Mouse (Mus musculus): ENCODE results near the gene Igf2r. TPM values are rescaled to one million over a fixed set of nuclear protein-coding genes. Genes with fewer than 3 reads are reported as not detected.

The Igf2r gene
- total and polyA plus RNA-seq, 3 experiments = 25.6 to 61.8 (median 34.6) TPM

DNA sequence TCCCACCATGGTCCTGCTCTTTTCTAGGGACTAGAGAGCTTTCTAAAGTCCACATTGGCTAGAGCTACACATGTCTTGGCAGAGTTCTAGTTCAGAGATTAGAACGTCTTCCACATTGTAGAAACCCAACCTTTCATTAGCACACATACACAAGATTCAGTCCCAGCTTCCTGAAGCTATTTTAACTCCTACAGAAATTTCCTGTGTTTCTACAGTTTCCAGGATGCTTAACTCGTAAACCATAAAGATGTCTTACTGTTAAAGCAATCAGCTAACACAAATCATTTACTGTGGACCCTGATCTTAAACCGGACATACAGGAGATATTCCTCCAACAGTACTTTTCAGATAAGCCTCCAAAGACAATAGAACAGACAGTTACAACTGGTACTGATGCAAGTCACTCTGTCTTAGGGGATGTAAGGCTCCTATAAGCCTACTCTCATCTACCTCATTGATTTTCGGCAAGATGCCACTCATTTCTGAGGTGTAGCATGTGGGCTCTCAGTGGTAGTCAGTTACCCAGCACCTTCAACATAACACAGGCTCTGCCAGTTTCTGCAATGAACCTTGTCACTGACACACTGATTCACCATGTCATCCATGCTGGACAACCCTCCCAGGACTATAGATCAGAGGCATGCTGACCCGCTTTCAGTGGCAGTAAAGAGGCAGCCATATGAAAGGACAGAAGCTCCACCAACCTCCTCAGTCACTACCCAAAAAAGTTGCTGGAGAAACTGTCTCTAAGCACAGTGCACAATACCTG, 48.2 kb downstream of the Igf2r start:
- DNase-seq (ENCODE audit: extremely low read depth) = no peak
- Histone ChIP-seq H3K4me3 (replicated peaks in 1 of 3; ENCODE audit: low read depth in 2 of 3, low read length in 2 of 3, poor library complexity in 1 of 3) (no peak overlapping the region), H3K4me2 (ENCODE audit: insufficient read depth, low read depth, poor library complexity, severe bottlenecking) (no peak overlapping the region), H3K9ac (ENCODE audit: insufficient read depth, low read depth) (no peak overlapping the region), H3K36me3 (replicated peaks in 1 of 2; ENCODE audit: control insufficient read depth in 1 of 2, insufficient read depth in 1 of 2, low read length in 1 of 2) (peaks cover 48 to 89% of the 10 kb centered on the region in 2 experiments), H3K79me2 (replicated peaks; ENCODE audit: control insufficient read depth, extremely low read depth, insufficient read depth, poor library complexity, severe bottlenecking) (no peaks in the 10 kb centered on the region), H3K4me1 (ENCODE audit: control insufficient read depth in 1 of 2, insufficient read depth in 2 of 2) (0 out of 4 replicates have a peak, but pooled peaks cover 0 to 3% of the 10 kb centered on the region in 2 experiments), H3K27me3 (replicated peaks) (no peaks in the 10 kb centered on the region), H3K27ac (ENCODE audit: insufficient read depth, low read depth) (no peak overlapping the region), H3K9me3 (replicated peaks; ENCODE audit: low read length) (no peaks in the 10 kb centered on the region)
- in situ Hi-C loops (cut with MboI; ENCODE audit: low pct_ligation_motif_present, low pct_unique_long_range_greater_than_20kb, low sequenced_read_pairs) = loop anchor here (5.0 kb wide), 1 partner anchor 86 kb away; no protein-coding TSS in a partner anchor
- TF ChIP-seq TBP (conservative IDR thresholded peaks at IDR 0.05; ENCODE audit: low read depth, low read length) (no peak), MYC (IDR thresholded peaks at IDR 0.05; ENCODE audit: low read depth, low read length) (no peak), MAZ (IDR thresholded peaks at IDR 0.05; ENCODE audit: low read depth, low read length) (no peak), PAX5 (IDR thresholded peaks at IDR 0.05; ENCODE audit: low read length) (no peak)
- dilution Hi-C loops (cut with MboI; ENCODE audit: extremely low pct_ligation_motif_present, extremely low pct_unique_long_range_greater_than_20kb, low sequenced_read_pairs) = no loop called here

DNA sequence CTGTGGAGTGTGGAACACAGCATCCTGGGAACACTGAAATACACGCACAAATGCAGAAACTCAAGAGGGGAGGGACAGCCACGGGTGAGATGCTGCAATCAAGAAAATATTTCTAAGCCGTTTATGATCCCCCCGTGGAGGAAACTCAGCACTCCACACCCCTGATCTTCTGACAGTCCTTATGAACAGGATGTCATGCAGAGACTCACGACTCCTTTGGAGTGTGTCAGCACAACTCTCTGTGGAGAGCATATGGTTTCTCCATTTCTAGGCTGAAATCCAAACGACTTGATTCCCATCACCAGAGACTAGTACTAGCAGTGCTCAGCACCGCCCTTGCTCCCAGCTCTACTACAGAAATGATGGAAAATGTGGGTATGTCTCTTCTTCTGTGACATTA, 51.2 kb downstream of the Igf2r start:
- dilution Hi-C loops (cut with MboI; ENCODE audit: extremely low pct_ligation_motif_present, extremely low pct_unique_long_range_greater_than_20kb, low sequenced_read_pairs) = no loop called here
- H3K36me3 ChIP-seq (replicated peaks in 1 of 2; ENCODE audit: control insufficient read depth in 1 of 2, insufficient read depth in 1 of 2, low read length in 1 of 2) = peaks cover 57 to 93% of the 10 kb centered on the region in 2 experiments
- in situ Hi-C loops (cut with MboI; ENCODE audit: low pct_ligation_motif_present, low pct_unique_long_range_greater_than_20kb, low sequenced_read_pairs) = no loop called here
- no peak for TF ChIP-seq NELFE (IDR thresholded peaks at IDR 0.05; ENCODE audit: low read depth, low read length)
- TF ChIP-seq ZC3H11A (IDR thresholded peaks at IDR 0.05; ENCODE audit: low read depth, low read length) = no peak
- no peak for TF ChIP-seq KAT2A (IDR thresholded peaks at IDR 0.05; ENCODE audit: insufficient replicate concordance, low read length)
- no peak for TF ChIP-seq USF1 (IDR thresholded peaks at IDR 0.05; ENCODE audit: low read depth, low read length)
- no peak for TF ChIP-seq CTCF (conservative IDR thresholded peaks at IDR 0.05 in 1 of 2, IDR thresholded peaks at IDR 0.05 in 1 of 2; ENCODE audit: low read depth in 2 of 2, low read length in 2 of 2)
- TF ChIP-seq MAFK (IDR thresholded peaks at IDR 0.05; ENCODE audit: insufficient replicate concordance, low read length) = no peak
- TF ChIP-seq MYC (IDR thresholded peaks at IDR 0.05; ENCODE audit: low read depth, low read length) = no peak
- no peak for TF ChIP-seq JUND (conservative IDR thresholded peaks at IDR 0.05; ENCODE audit: low read depth, low read length)
- H3K9me3 ChIP-seq (replicated peaks; ENCODE audit: low read length) = no peaks in the 10 kb centered on the region
- H3K4me1 ChIP-seq (ENCODE audit: control insufficient read depth in 1 of 2, insufficient read depth in 2 of 2) = no peaks in the 10 kb centered on the region
- no peaks in the 10 kb centered on the region for H3K79me2 ChIP-seq (replicated peaks; ENCODE audit: control insufficient read depth, extremely low read depth, insufficient read depth, poor library complexity, severe bottlenecking)
- DNase-seq (ENCODE audit: extremely low read depth) = no peak
- H3K9ac ChIP-seq (ENCODE audit: insufficient read depth, low read depth) = no peak overlapping the region
- H3K27me3 ChIP-seq (replicated peaks) = no peaks in the 10 kb centered on the region
- H3K4me2 ChIP-seq (ENCODE audit: insufficient read depth, low read depth, poor library complexity, severe bottlenecking) = no peak overlapping the region
- no peak overlapping the region for H3K27ac ChIP-seq (ENCODE audit: insufficient read depth, low read depth)
- H3K4me3 ChIP-seq (replicated peaks in 1 of 3; ENCODE audit: low read depth in 2 of 3, low read length in 2 of 3, poor library complexity in 1 of 3) = no peak overlapping the region

DNA sequence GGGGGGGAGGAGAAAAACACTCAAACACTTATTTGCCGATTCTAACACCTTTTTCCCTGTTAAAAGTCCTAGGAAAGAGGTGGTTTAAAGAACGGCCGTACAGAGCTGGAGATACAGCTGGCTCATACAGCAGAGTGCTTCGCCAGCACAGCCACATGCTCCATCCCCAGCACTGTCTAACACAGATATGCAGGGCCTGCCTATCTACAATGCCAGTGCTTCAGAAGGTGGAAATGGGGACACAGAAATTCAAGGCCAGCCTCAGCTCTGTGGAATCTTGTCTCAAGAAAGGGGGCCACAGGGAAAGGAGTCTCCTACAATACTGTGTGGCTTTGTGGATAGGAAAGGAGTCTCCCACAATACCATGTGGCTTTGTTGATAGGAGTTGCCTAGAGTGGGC, 52.0 kb downstream of the Igf2r start:
- TF ChIP-seq ELF1 (IDR thresholded peaks at IDR 0.05; ENCODE audit: low read depth, low read length) = no peak
- no peak for TF ChIP-seq USF1 (IDR thresholded peaks at IDR 0.05; ENCODE audit: low read depth, low read length)
- TF ChIP-seq CHD2 (IDR thresholded peaks at IDR 0.05; ENCODE audit: low read length) = no peak
- no peak for TF ChIP-seq MYC (IDR thresholded peaks at IDR 0.05; ENCODE audit: low read depth, low read length)
- DNase-seq (ENCODE audit: extremely low read depth) = no peak
- in situ Hi-C loops (cut with MboI; ENCODE audit: low pct_ligation_motif_present, low pct_unique_long_range_greater_than_20kb, low sequenced_read_pairs) (no loop called here), dilution Hi-C loops (cut with MboI; ENCODE audit: extremely low pct_ligation_motif_present, extremely low pct_unique_long_range_greater_than_20kb, low sequenced_read_pairs) (no loop called here)
- Histone ChIP-seq H3K27me3 (replicated peaks) (no peaks in the 10 kb centered on the region), H3K79me2 (replicated peaks; ENCODE audit: control insufficient read depth, extremely low read depth, insufficient read depth, poor library complexity, severe bottlenecking) (no peaks in the 10 kb centered on the region), H3K4me2 (ENCODE audit: insufficient read depth, low read depth, poor library complexity, severe bottlenecking) (no peak overlapping the region), H3K4me1 (ENCODE audit: control insufficient read depth in 1 of 2, insufficient read depth in 2 of 2) (no peaks in the 10 kb centered on the region), H3K4me3 (replicated peaks in 1 of 3; ENCODE audit: low read depth in 2 of 3, low read length in 2 of 3, poor library complexity in 1 of 3) (no peak overlapping the region), H3K27ac (ENCODE audit: insufficient read depth, low read depth) (no peak overlapping the region), H3K9me3 (replicated peaks; ENCODE audit: low read length) (no peaks in the 10 kb centered on the region), H3K36me3 (replicated peaks in 1 of 2; ENCODE audit: control insufficient read depth in 1 of 2, insufficient read depth in 1 of 2, low read length in 1 of 2) (peaks cover 60 to 96% of the 10 kb centered on the region in 2 experiments), H3K9ac (ENCODE audit: insufficient read depth, low read depth) (no peak overlapping the region)
